Mouse (Mus musculus): ENCODE measurements at regions not wholly inside any gene's neighbourhood (a gene's known extent, or its start where the extent isn't known, plus 50 kb on each side); places are given as distances from the start of the nearest gene placed in this dataset.

DNA sequence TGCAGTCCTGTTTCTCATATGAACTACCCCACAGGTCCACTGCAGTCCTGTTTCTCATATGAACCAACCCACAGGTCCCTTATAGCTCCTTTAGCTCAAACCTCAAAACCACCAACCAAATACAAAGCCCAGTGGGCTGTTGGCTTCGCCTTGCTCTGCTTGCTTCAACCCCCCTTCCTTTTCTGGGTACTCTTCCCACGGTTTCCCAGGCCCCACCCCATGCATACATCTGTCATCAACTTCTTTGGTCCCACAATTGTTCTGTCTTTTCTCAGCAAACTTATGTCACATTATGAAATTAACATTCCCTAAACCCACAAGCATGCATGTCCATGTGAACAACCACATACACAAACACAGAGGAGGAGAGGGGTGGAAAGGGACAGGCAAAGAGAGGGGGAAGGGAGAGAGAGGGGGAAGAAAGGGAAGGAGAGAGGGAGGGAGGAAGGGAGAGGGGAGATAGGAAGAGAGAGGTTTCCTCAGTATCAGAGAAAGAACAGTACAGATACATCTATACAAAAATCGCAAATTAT lies 599.9 kb downstream of the Ebf1 start:
- DNase-seq (ENCODE audit: low read depth, low spot score) = no peak

DNA sequence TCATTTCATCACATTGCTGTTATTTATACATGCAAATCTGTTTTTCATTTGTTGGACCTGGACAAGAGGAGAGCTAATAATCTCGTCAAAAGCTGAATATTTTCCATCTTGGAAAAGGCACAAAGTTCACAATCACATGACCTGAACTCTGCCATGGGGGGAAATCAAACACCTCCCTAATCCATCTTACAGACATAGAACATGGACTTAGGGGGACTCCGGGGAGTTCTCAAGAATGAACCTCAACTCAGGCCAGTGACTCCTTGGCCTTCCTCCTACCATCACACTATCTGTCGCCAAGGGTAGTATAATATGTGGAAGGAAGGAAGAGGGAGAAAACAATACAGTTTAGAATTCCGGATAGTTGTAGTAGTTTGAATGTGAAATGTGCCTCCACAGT lies 602.1 kb downstream of the Ebf1 start:
- TF ChIP-seq HCFC1 (IDR thresholded peaks at IDR 0.05; ENCODE audit: borderline replicate concordance, insufficient read depth, low read length) (no peak), MAFK (IDR thresholded peaks at IDR 0.05; ENCODE audit: insufficient read depth, low read depth, low read length) (no peak), ZC3H11A (IDR thresholded peaks at IDR 0.05; ENCODE audit: borderline replicate concordance, low read depth, low read length) (no peak), ZNF384 (IDR thresholded peaks at IDR 0.05; ENCODE audit: low read depth, low read length) (no peak), CHD2 (IDR thresholded peaks at IDR 0.05; ENCODE audit: low read depth, low read length) (no peak)
- in situ Hi-C loops (cut with MboI; ENCODE audit: low sequenced_read_pairs in 2 of 2, unreplicated experiment in 2 of 2) = no loop called here
- no peak overlapping the region for H3K4me3 ChIP-seq (ENCODE audit: insufficient read depth in 1 of 2, low read depth in 1 of 2, low read length in 2 of 2, poor library complexity in 1 of 2, severe bottlenecking in 1 of 2)
- no peaks in the 10 kb centered on the region for H3K36me3 ChIP-seq (ENCODE audit: control insufficient read depth, insufficient read depth, low read length, poor library complexity, severe bottlenecking)
- H3K4me1 ChIP-seq (ENCODE audit: control insufficient read depth in 2 of 2, insufficient read depth in 2 of 2, low read length in 2 of 2, poor library complexity in 1 of 2) = no peaks in the 10 kb centered on the region
- H3K9me3 ChIP-seq (ENCODE audit: control insufficient read depth, insufficient read depth, low read depth, low read length) = no peaks in the 10 kb centered on the region
- H3K27ac ChIP-seq (ENCODE audit: insufficient read depth, low read depth, low read length, poor library complexity, severe bottlenecking) = no peak overlapping the region
- no peak overlapping the region for H3K9ac ChIP-seq (ENCODE audit: insufficient read depth, low read depth, low read length, poor library complexity, severe bottlenecking)
- DNase-seq (ENCODE audit: low read depth, low spot score) = no peak

More for the DNA sequence above, 599.9 kb downstream of the Ebf1 start:
- TF ChIP-seq ZNF384 (IDR thresholded peaks at IDR 0.05; ENCODE audit: low read depth, low read length) = no peak
- no peak for TF ChIP-seq CHD2 (IDR thresholded peaks at IDR 0.05; ENCODE audit: low read depth, low read length)
- no peak for TF ChIP-seq ZC3H11A (IDR thresholded peaks at IDR 0.05; ENCODE audit: borderline replicate concordance, low read depth, low read length)
- TF ChIP-seq HCFC1 (IDR thresholded peaks at IDR 0.05; ENCODE audit: borderline replicate concordance, insufficient read depth, low read length) = no peak
- TF ChIP-seq MAFK (IDR thresholded peaks at IDR 0.05; ENCODE audit: insufficient read depth, low read depth, low read length) = no peak
- no peak overlapping the region for H3K4me3 ChIP-seq (ENCODE audit: insufficient read depth in 1 of 2, low read depth in 1 of 2, low read length in 2 of 2, poor library complexity in 1 of 2, severe bottlenecking in 1 of 2)
- in situ Hi-C loops (cut with MboI; ENCODE audit: low sequenced_read_pairs in 2 of 2, unreplicated experiment in 2 of 2) = no loop called here
- H3K9me3 ChIP-seq (ENCODE audit: control insufficient read depth, insufficient read depth, low read depth, low read length) = no peaks in the 10 kb centered on the region
- H3K36me3 ChIP-seq (ENCODE audit: control insufficient read depth, insufficient read depth, low read length, poor library complexity, severe bottlenecking) = no peaks in the 10 kb centered on the region
- no peak overlapping the region for H3K27ac ChIP-seq (ENCODE audit: insufficient read depth, low read depth, low read length, poor library complexity, severe bottlenecking)
- H3K4me1 ChIP-seq (ENCODE audit: control insufficient read depth in 2 of 2, insufficient read depth in 2 of 2, low read length in 2 of 2, poor library complexity in 1 of 2) = no peaks in the 10 kb centered on the region
- H3K9ac ChIP-seq (ENCODE audit: insufficient read depth, low read depth, low read length, poor library complexity, severe bottlenecking) = no peak overlapping the region

DNA sequence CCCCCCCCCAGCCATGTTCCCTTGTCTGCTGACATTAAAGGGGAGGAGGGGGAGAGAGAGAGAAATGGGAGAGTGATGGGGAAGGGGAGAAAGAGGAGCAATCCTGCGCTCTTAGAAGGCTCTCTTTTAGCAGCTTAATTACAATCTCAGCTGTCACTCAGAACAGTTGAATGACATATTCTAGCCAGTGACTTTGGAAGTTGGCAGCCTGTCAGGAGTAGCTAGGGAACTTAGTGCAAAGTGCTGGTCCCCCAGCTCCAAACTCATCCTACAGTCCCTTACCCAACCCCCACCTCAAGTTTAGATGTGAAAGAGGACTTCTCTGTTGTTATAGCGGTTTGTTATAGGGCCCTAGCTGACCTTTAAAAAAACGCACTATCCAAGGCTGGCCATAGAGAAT lies 604.9 kb downstream of the Ebf1 start:
- Histone ChIP-seq H3K9ac (ENCODE audit: insufficient read depth, low read depth, low read length, poor library complexity, severe bottlenecking) (no peak overlapping the region), H3K9me3 (ENCODE audit: control insufficient read depth, insufficient read depth, low read depth, low read length) (no peaks in the 10 kb centered on the region), H3K4me1 (ENCODE audit: control insufficient read depth in 2 of 2, insufficient read depth in 2 of 2, low read length in 2 of 2, poor library complexity in 1 of 2) (no peaks in the 10 kb centered on the region), H3K36me3 (ENCODE audit: control insufficient read depth, insufficient read depth, low read length, poor library complexity, severe bottlenecking) (no peaks in the 10 kb centered on the region), H3K4me3 (ENCODE audit: insufficient read depth in 1 of 2, low read depth in 1 of 2, low read length in 2 of 2, poor library complexity in 1 of 2, severe bottlenecking in 1 of 2) (no peak overlapping the region), H3K27ac (ENCODE audit: insufficient read depth, low read depth, low read length, poor library complexity, severe bottlenecking) (no peak overlapping the region)
- no peak for DNase-seq (ENCODE audit: low read depth, low spot score)
- in situ Hi-C loops (cut with MboI; ENCODE audit: low sequenced_read_pairs in 2 of 2, unreplicated experiment in 2 of 2) = no loop called here
- TF ChIP-seq ZNF384 (IDR thresholded peaks at IDR 0.05; ENCODE audit: low read depth, low read length) (no peak), ZC3H11A (IDR thresholded peaks at IDR 0.05; ENCODE audit: borderline replicate concordance, low read depth, low read length) (no peak), CHD2 (IDR thresholded peaks at IDR 0.05; ENCODE audit: low read depth, low read length) (no peak), HCFC1 (IDR thresholded peaks at IDR 0.05; ENCODE audit: borderline replicate concordance, insufficient read depth, low read length) (no peak), MAFK (IDR thresholded peaks at IDR 0.05; ENCODE audit: insufficient read depth, low read depth, low read length) (no peak)

DNA sequence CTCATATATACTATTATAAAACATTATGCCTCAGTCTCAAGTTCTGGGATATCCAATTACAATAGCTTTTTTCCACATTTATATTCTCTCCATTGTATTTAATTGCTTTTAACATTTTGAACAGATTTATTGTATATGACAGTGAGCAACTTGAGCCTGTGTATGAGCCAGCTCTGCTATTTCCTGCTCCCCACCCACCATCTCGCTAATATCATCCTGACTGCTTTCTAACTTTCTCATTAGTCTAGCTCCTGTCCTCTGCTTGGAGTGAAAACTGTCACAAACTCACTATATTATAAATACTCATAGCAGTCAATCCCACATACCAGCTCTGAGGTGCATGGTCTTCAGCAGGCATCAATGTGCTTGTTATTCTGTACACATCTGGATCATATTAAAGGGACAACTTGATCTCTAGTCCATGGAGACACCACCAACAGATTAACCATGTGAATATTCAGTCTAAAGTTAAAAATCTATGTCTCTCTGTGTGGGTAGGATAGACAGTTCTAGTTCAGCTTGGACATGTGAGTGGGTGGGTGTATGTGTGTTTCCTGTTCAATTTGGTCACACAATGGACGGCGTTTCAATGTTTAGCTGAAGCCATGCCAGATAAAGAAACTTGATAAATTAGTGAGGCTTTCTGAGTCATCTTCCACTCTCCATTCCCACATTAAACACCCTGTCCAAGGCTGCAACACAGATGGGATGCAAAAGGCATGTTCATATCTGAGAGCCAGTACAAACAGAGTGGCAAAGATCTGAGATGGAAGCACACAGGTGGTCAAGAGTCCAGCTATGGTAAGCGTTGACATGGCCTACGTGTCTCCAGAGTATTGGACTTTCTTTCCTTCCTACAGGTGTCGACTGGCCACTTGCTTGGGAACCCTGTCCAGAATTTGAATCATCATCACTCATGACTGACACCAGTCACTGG lies 616.1 kb upstream of the Clint1 start:
- DNase-seq (ENCODE audit: low read depth, low spot score) = no peak
- Histone ChIP-seq H3K36me3 (ENCODE audit: control insufficient read depth, insufficient read depth, low read length, poor library complexity, severe bottlenecking) (no peaks in the 10 kb centered on the region), H3K27ac (ENCODE audit: insufficient read depth, low read depth, low read length, poor library complexity, severe bottlenecking) (no peak overlapping the region), H3K9me3 (ENCODE audit: control insufficient read depth, insufficient read depth, low read depth, low read length) (no peaks in the 10 kb centered on the region), H3K4me1 (ENCODE audit: control insufficient read depth in 2 of 2, insufficient read depth in 2 of 2, low read length in 2 of 2, poor library complexity in 1 of 2) (no peaks in the 10 kb centered on the region), H3K4me3 (ENCODE audit: insufficient read depth in 1 of 2, low read depth in 1 of 2, low read length in 2 of 2, poor library complexity in 1 of 2, severe bottlenecking in 1 of 2) (no peak overlapping the region), H3K9ac (ENCODE audit: insufficient read depth, low read depth, low read length, poor library complexity, severe bottlenecking) (no peak overlapping the region)
- in situ Hi-C loops (cut with MboI; ENCODE audit: low sequenced_read_pairs in 2 of 2, unreplicated experiment in 2 of 2) = no loop called here
- TF ChIP-seq ZC3H11A (IDR thresholded peaks at IDR 0.05; ENCODE audit: borderline replicate concordance, low read depth, low read length) (no peak), MAFK (IDR thresholded peaks at IDR 0.05; ENCODE audit: insufficient read depth, low read depth, low read length) (no peak), ZNF384 (IDR thresholded peaks at IDR 0.05; ENCODE audit: low read depth, low read length) (no peak), CHD2 (IDR thresholded peaks at IDR 0.05; ENCODE audit: low read depth, low read length) (no peak), HCFC1 (IDR thresholded peaks at IDR 0.05; ENCODE audit: borderline replicate concordance, insufficient read depth, low read length) (no peak)
